Mouse (Mus musculus) ES-Bruce4 (cell line): ENCODE data around the gene Raf1. TPM values are rescaled to one million over a fixed set of nuclear protein-coding genes. Genes with fewer than 3 reads are reported as not detected.

Experiments used
- H3K27ac ChIP-seq: 2 replicates; pipeline ENCODE4 v1.5.1; 2012; ENCODE audit warnings: low read length, inconsistent platforms; ENCODE audit not compliant: insufficient read depth
- H3K27me3 ChIP-seq: 2 replicates; pipeline ENCODE4 v1.6.1; 2012; ENCODE audit warnings: mild to moderate bottlenecking, low read length, inconsistent platforms; ENCODE audit not compliant: control insufficient read depth, poor library complexity, insufficient read depth, severe bottlenecking
- H3K36me3 ChIP-seq: 2 replicates; pipeline ENCODE4 v1.6.1; 2012; ENCODE audit warnings: inconsistent platforms, mild to moderate bottlenecking, low read length, moderate library complexity; ENCODE audit not compliant: control insufficient read depth, poor library complexity, insufficient read depth, severe bottlenecking
- H3K4me1 ChIP-seq: one replicate; pipeline ENCODE4 v1.8.1; 2011; ENCODE audit warnings: low read length; ENCODE audit not compliant: control insufficient read depth, insufficient read depth
- H3K4me3 ChIP-seq: 2 replicates; pipeline ENCODE4 v1.5.1; 2011; ENCODE audit warnings: low read depth, mild to moderate bottlenecking, low read length
- H3K9ac ChIP-seq: 2 replicates; pipeline ENCODE4 v1.6.1; 2012; ENCODE audit warnings: low read depth, mild to moderate bottlenecking, inconsistent platforms; ENCODE audit not compliant: poor library complexity, severe bottlenecking
- H3K9me3 ChIP-seq: replicated peaks from 2 replicates; pipeline ENCODE4 v1.6.1; 2012; ENCODE audit warnings: mild to moderate bottlenecking, low read length, inconsistent platforms; ENCODE audit not compliant: control insufficient read depth, poor library complexity, insufficient read depth, severe bottlenecking
- CTCF ChIP-seq: IDR thresholded peaks from one replicate; pipeline ENCODE4 v1.8.1; 2011; ENCODE audit warnings: low read depth, low read length
- EP300 ChIP-seq: IDR thresholded peaks from 2 replicates; pipeline ENCODE4 v1.6.1; 2011; ENCODE audit warnings: low read depth, low read length; ENCODE audit not compliant: insufficient read depth
- POLR2A ChIP-seq: IDR thresholded peaks from one replicate; pipeline ENCODE4 v1.8.1; 2011; ENCODE audit warnings: low read length; ENCODE audit not compliant: insufficient read depth
- polyA plus RNA-seq: library from polyadenylated mRNA; stranded (reverse); fragments of >200 nt; gene quantifications from 2 replicates; pipeline ENCODE4 v1.2.4, GENCODE M21; 2011; ENCODE audit warnings: low read depth; ENCODE audit not compliant: missing spikeins, insufficient read depth, insufficient read length

The Raf1 gene
- polyA plus RNA-seq, 1 experiment: 81.1 TPM

- no peaks in the 10 kb centered on the region for H3K4me1 ChIP-seq
- peaks cover 5% of the 10 kb centered on the region; the same call in 1 of the 2 replicates for H3K9me3 ChIP-seq
- no peak overlapping the region for H3K27ac ChIP-seq
- no peak overlapping the region for H3K9ac ChIP-seq
- H3K27me3 ChIP-seq: no peaks in the 10 kb centered on the region
- peaks cover 5% of the 10 kb centered on the region; the same call in 1 of the 2 replicates for H3K36me3 ChIP-seq
- no peak overlapping the region for H3K4me3 ChIP-seq
- no peak for TF ChIP-seq POLR2A
- TF ChIP-seq EP300: no peak
- TF ChIP-seq CTCF: no peak
Observed at GRCm38 (mm10) chr6:115574171-115574570, 102.3 kb downstream of the Raf1 start.

Other genes starting within 250 kb of the Raf1 start
- gene Tsen2, start 132.0 kb downstream of the Raf1 start, polyA plus RNA-seq: 28.4 and 35.7 TPM in 2 replicates
- gene Mkrn2os, start 84.1 kb downstream of the Raf1 start, polyA plus RNA-seq: not detected in 2 replicates
- gene Mkrn2, start 74.7 kb downstream of the Raf1 start, polyA plus RNA-seq: 45.1 and 45.8 TPM in 2 replicates
- 12.9 and 16.9 TPM in 2 replicates for gene Tmem40, start 85.8 kb upstream of the Raf1 start, polyA plus RNA-seq
- gene Cand2, start 97.9 kb upstream of the Raf1 start, polyA plus RNA-seq: 12.8 and 13.9 TPM in 2 replicates
- gene Rpl32, start 132.1 kb upstream of the Raf1 start, polyA plus RNA-seq: 3,790 and 3,890 TPM in 2 replicates
- 0.88 and 1.1 TPM in 2 replicates for gene Efcab12, start 161.8 kb upstream of the Raf1 start, polyA plus RNA-seq
- gene Mbd4, start 176.7 kb upstream of the Raf1 start, polyA plus RNA-seq: 24.7 and 28.0 TPM in 2 replicates
- 13.5 and 17.1 TPM in 2 replicates for gene Ift122, start 176.8 kb upstream of the Raf1 start, polyA plus RNA-seq